Mouse (Mus musculus) ovary, adult 18-20 months (tissue): ENCODE data around the gene Gm10775.
A peak's percentile ranks its signal among the peaks of the same experiment; 100 is the strongest.

ENCODE experiments used
- DNase-seq: peaks from one replicate; pipeline ENCODE4 v3.0.0; 2022; ENCODE audit warnings: low spot score, mixed read lengths

The Gm10775 gene

DNA sequence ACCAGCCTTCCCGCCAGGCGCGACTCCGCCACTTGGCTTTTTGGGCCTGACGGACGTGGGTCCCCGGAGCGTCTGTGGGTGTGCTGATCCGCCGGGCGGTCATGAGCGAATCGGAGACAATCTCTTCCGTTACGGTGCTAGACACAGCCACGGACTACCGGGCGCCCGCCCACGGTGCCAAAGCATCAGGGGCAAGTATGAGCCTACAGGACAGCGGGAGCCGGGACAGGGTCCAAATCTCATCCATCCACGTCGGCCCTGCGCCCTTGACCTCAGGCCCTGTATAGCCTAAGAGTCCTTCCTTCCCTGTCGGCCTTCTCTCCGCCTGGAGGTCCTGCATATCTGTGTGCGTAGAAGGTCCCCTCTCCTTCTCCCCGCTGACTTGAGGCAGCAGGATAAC is at the start of gene Gm10775:
Gm10775 (plus strand) TSS at position 301 of the 400 bp plus-strand sequence.
- no peak for DNase-seq

DNA sequence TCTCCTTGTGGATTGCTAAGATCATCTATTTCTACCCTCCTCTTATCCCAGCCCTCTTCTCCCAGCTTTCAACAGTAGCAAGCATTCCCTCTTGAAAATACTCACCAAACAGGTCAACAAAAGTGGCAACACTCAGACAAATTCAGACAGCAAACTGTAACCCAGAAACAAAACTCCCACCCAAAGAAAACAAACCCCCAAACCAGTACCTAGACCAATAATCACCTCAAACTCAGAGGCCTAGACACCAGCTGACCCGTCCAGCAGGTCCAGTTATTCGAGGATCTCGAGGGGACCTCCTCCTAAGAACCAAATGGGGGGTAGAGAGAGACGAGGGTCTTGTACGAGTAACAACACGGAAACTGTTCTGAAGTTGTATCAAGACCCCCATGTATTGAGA is 33.4 kb upstream of the Gm10775 start:
- no peak for DNase-seq

DNA sequence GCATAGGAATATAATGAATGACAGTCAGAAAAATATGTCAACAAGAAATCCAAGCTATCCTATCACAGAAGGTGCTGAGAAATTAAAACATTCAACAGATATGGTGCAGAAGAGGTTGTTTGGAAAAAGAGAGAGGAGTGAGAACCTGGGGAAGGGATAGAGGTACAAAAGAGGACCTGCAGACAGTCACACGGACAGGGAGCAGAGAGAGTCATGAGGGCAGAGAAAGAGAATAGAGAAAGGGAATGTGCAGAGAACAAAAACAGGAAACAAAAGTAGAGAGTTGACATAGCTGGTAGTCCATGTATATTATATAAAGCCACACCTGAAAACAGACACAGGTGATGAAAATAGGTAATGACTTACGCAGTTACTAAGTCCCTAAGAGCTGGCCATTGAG is 32.7 kb upstream of the Gm10775 start:
- DNase-seq = no peak

DNA sequence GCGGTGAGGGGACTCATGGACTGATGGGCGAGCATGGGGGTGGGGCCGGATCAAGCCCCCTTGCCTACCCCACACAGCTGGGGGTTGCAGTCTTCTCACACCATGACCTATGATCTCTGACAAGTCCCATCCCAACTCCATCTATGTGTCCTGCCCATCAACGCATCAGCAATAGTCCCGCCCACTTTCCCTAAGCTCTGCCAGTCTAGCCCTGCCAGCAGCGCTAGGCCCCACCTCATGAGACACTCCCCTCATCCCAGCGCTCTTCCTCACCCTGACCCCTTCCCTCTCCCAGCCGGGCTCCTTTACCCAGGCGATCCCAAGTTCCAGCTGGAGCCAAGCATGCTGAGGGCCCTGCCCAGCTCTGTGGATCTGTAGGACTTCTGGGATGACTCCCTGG is 22.1 kb upstream of the Gm10775 start:
- DNase-seq = no peak

DNA sequence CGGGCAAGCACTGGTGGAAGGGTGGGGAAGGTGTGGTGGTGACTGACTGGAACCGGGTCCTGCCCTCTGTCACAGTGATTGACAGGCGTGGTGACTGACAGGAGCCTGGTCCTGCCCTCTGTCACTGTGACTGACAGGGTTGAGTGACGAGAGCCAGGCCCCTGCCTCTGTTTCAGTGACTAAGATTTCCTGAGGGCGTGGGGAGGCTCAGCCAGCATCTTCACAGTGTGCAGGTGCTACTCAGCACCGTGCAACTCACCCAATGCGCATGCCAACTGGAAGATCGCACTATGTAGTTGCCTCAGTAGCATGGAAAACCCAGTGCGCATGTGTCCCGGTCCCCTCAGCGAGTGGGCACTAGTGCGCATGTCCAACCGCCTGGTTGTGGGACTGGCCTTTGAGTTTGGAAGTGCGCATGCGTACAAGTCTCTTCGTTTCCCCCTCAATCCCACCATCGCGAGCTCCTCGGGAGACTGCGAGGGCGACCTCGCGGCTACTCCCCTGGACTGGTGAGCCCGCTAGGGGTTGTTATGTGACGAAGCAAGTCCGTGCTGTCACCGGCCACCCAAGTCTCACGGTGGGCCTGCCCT is 18.7 kb upstream of the Gm10775 start:
- DNase-seq = peak; percentile 94

DNA sequence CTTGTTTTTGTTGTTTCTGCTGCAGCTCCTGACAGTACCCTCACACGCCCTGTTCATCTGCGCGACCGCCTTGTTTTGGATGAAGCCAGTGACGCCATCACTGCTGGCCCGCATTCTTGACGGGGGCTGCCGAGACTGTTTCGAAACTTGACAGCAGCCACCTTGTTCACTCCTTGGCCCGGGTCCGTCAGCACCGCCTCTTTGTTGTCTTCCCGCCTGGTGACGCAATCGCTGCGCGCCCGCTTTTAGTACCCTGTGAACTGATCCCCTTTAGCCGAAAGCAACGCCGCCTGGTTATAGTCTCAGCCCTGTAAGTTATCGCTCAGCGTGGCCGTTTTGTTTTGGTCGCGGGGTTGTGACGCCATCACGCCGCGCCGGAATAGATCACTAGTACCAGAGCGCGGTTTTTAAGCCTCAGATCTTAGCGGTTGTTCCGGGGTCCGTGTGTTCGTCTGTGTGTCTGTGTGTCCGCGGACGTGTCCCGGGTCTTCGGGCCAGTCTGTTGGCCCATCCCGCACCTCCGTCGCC is 18.2 kb upstream of the Gm10775 start:
- DNase-seq = peak; percentile 88

DNA sequence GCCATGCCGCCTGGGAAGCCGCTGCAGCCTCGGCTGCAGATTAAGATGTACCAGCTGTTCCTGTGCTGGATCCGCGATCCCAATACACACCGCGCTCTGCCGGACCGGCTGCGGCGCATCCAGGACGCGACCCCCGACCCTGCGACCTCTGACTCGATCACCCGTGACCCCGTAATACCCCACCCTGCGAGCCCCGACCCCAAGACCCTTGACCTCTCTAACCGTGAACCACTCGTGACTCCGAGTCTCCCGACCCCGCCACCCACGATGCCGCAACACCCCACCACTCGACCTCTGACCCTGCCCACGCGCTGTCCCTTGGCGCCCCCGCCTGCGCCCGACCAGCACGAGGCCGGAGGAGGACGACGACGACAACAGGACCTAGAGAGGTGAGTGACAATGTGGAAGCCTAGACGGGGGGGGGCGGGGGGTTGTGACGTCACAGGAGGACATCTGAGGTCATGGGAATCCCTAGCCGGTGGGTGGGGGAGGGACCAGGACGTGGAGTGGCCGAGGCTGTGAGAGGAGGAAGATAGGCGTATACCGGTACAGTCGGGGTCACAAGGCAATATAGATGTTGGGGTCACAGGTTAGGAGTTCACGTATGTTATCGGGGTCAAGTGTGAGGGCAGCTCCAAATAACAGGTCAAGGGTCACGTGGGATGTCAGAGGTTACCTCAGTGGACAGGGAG is 17.6 kb upstream of the Gm10775 start:
- DNase-seq = no peak

DNA sequence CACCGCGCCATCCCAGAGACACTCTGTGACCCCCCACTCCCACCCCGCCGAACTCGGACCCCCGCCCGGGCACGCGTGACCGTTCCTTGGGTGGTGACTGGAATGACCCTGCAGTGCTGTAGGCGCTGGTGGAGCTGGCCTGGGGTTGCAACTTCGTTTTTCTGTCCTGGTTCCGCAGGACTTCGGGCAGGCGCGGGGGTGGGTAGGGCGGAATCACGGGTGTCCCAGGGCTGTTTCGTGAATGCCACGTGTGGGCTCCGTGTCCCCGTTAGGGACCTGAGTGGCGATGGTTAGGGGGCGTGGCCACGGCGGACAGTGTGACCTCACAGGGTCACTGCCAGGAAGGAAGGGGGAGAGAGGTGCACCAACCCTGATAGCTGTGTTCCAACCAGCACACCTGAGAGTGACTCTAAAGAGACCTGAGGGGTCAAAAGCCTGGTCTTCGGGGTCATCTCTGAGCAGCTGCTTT is 17.0 kb upstream of the Gm10775 start:
- DNase-seq = no peak

DNA sequence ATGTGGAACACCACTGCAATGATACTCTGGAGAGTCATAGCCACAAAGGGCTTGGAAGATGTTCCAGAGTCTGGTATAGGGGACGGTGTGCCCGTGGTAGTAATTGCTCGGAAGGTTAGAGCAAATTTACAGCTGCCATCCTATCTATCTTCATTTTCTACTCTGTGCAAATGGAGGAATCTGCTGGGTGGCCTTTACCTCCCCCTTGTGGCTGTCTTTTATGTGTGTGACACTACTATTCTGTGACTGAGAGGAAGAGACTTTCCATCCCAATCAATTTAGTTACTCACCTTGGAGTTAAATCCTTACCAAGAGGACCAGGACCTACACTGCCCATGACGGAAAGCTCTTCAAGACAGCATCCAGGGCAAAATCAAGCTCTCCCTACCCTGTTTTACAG is 16.1 kb upstream of the Gm10775 start:
- no peak for DNase-seq

DNA sequence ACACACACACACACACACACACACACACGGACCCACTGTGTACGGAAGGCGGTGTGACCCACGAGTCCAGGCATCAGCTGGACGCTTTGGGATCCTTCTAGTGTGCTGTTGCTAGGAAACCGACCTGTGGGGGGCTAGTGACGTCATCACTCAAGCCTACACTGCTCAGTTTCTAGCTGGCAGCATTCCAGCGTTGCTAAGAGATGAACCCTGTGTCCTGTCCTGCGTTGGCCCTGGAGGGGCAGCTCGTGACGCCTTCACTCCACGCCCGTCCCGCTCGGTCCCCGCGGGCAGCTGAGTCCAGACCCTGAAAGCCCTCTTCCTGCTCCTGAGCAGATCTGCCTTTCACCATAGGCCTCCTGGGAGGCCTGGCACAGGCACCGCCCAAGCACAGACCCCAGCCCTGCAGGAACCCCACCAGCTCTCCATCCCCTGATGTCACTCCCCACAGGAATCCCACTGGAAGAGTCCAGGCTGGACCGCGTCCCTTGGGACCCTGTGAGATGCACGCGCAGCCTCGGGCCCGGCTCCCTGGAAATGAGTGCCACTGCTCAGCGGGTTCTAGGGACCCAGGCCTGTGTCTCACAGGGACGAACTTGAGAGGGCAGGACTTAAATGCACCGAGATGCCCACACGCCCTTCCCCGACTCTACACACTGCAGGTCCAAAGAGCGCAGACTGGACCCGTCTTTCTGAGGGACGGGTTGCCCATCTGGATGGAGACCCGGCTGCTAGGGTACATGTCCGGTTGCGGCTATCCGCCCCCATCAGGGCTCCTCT is 974 bp upstream of the Gm10775 start:
- no peak for DNase-seq

DNA sequence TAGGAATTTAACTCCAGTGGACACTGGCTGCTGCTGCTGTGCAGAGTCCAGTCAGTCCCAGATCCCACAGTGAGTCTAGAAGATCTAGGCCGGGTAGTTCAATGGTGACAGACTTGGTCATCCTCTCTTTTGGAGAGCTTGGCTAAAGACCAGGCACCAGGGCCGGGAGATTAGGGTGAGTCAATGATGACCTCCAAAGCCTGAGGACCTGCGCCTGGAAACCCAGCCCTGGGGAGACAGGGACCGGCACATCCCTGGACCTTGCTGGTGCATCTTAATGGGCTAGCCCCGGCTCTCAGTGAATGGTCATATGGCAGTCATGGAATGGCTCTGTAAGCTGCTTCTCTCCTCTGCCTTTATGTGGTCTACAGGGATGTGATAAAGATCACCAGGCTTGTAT is 2.7 kb downstream of the Gm10775 start:
- no peak for DNase-seq

DNA sequence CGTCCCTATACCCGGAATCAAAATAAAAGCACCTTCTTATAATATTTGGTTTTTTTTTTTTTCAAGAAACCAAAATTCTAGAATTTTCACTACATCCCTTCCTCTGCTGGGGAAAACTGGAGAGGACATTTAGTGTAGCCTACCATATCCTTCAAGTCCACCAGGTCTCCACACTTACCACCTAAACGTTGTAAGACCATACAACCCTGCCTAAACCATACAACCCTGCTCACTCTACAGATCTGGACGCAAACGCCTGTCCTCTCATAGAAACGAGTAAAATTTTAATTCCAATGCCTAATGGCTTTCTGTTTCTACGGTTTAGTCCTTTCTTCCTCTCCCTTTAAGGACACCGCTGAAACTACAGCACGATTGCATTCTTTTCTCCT is 18.6 kb downstream of the Gm10775 start:
- no peak for DNase-seq

DNA sequence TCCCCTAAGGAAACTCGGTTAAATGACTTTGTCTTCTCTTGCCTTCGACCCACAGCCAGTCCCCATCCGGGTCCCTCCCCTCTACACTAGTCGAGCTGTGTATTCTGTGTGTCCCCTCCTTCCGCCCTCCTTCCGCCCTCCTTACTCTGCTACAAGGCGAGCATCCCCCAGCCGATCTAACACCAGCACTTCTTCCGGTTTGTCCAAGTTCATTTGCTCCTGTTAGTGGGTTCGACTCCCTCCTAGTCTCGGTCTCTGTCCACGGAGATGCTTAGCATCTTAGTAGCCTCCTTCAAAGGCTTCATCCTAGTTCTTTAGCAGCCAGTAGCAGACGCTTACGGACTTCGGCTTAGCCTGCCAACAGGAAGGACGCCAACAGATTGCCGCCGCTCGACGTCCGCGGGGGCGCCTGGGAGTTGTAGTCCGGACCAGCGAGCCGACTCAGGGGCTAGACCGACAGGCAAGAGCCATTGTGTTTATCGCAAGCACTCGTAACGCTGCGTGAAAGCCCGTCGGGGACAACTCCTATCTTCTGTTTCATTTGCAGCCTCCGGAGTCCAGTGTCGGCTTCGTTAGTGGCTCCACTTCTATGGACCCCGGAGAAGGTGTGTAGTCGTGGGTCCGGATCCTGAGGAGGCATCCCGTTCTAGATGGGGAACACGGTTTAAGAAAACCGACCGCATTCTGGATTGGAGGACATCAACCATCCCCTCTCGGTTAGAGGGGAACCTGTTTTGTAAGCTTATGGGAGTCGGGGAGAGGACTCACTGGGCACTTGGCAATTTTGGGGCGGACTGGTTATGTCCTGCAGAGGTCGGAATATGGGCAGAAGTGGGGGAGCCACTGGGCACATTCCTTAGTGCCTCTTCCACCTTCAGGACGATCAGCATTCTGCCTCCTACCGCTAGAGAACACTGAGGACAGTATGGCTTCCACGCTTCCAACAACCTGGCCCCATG is 19.3 kb downstream of the Gm10775 start, which contains the start of gene Zfp369:
Zfp369 (plus strand) TSS at position 432 of the 959 bp plus-strand sequence.
- DNase-seq = peak; percentile 90

DNA sequence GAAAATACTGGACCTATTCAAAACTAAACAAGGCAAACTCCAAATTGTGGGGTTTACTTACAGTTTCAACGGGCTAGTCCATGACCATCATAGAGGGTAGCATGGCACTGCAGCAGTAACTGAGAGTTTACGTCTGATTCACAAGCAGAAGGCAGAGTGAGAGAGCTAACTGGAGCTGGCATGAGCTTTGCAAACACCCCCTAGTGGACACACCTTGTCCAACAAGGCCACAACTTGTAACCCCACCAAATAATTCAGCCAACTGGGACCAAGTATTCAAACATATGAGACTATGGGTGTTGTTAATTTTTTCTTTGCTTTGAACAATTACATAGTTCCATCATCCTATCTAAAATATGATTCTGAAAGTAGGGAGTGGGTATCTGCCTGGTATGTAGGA is 27.4 kb downstream of the Gm10775 start:
- DNase-seq = no peak

DNA sequence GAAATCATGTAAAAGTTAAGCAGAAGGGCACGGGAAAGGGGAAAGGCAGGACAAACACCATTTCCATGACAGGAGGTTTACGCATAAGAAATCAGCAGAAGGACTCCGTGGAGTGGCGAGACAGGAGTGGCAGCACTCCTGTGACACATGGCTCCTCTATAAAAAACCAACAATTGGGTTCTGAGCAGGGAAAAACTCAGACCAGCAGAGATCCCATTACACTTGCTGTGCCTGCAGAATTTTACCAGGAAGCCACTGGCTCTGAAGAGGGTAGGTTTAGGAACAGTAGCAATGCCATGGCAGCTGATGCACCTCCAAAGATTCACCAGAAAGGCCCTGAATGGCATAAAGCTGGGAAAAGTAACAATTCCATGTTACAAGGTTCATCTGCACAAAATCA is 37.0 kb downstream of the Gm10775 start:
- no peak for DNase-seq
